Mouse (Mus musculus) midbrain, embryonic 13.5 days (tissue): ENCODE data around the gene Hsd17b6. TPM values are rescaled to one million over a fixed set of nuclear protein-coding genes. Genes with fewer than 3 reads are reported as not detected.

Source experiments
- ATAC-seq: fragments of 200-750 bp; cut with Nextera tagmentation; 2 replicates; pipeline ENCODE4 v1.8.0; 2017; ENCODE audit warnings: mild to moderate bottlenecking, moderate TSS enrichment, moderate library complexity
- H3K27ac ChIP-seq: fragments of 300-500 bp; sonication (generic); 2 replicates; pipeline ENCODE4 v1.5.1; 2015; ENCODE audit warnings: inconsistent platforms, mild to moderate bottlenecking, moderate library complexity
- H3K27me3 ChIP-seq: fragments of 300-500 bp; sonication (generic); 2 replicates; pipeline ENCODE4 v1.6.1; 2015; ENCODE audit warnings: mild to moderate bottlenecking, inconsistent platforms
- H3K36me3 ChIP-seq: fragments of 300-500 bp; sonication (generic); 2 replicates; pipeline ENCODE4 v1.6.1; 2015; ENCODE audit warnings: mild to moderate bottlenecking, inconsistent platforms
- H3K4me1 ChIP-seq: fragments of 300-500 bp; sonication (generic); replicated peaks from 2 replicates; pipeline ENCODE4 v1.6.1; 2015; ENCODE audit warnings: inconsistent platforms
- H3K4me2 ChIP-seq: fragments of 300-500 bp; sonication (generic); replicated peaks from 2 replicates; pipeline ENCODE4 v1.6.1; 2015; ENCODE audit warnings: moderate library complexity, mild to moderate bottlenecking, inconsistent platforms
- H3K4me3 ChIP-seq: fragments of 300-500 bp; sonication (generic); replicated peaks from 2 replicates; pipeline ENCODE4 v1.5.1; 2015; ENCODE audit warnings: mild to moderate bottlenecking, inconsistent platforms
- H3K9ac ChIP-seq: fragments of 300-500 bp; sonication (generic); replicated peaks from 2 replicates; pipeline ENCODE4 v1.6.1; 2015; ENCODE audit warnings: mild to moderate bottlenecking, inconsistent platforms
- H3K9me3 ChIP-seq: fragments of 300-500 bp; sonication (generic); 2 replicates; pipeline ENCODE4 v1.6.1; 2016; ENCODE audit warnings: mild to moderate bottlenecking, inconsistent platforms
- WGBS: fragments of 180-500 bp; shearing (Covaris S2); methylation state at CpG from one replicate; pipeline ENCODE4 v1.1.7; 2015; 5-methylcytosine and 5-hydroxymethylcytosine counted together
- polyA plus RNA-seq: library from polyadenylated mRNA; unstranded; fragments of >200 nt; fragmentation: Nextera tagmentation; extraction: Ambion mirVana; gene quantifications from 2 replicates; pipeline ENCODE4 v1.2.1, GENCODE M21; 2015

The Hsd17b6 gene
- polyA plus RNA-seq, 1 experiment from 2014 or later = not detected

DNA sequence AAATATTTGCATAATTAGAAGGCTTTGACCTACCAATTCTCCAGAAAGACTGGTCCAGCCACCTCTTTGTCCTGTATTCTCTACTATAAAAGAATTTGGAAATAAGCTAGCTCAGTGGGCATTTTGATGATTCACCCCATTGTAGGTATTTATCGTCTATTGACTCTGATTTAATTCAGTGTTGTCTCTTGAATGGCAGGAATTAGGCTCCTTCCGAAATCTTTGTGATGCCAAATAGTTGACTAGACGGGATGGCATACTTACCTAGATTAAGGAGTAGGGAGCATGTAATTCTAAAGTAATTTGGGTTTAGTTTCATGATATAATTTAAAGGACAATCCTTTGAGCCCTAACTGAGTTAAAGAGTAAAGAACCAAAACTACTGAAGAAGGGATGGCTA lies 30.5 kb upstream of the Hsd17b6 start:
- H3K9me3 ChIP-seq = no peaks in the 10 kb centered on the region
- peak overlapping the region; percentile 13 for H3K4me3 ChIP-seq
- WGBS = 51% methylated on average over 3 of the region's 3 CpGs
- no peak overlapping the region for H3K27ac ChIP-seq
- H3K4me1 ChIP-seq = peaks cover 37% of the 10 kb centered on the region
- H3K36me3 ChIP-seq = peaks cover 35% of the 10 kb centered on the region
- ATAC-seq = no peak
- H3K27me3 ChIP-seq = no peaks in the 10 kb centered on the region
- peak overlapping the region; percentile 40 for H3K9ac ChIP-seq
- peak overlapping the region; percentile 32 for H3K4me2 ChIP-seq

DNA sequence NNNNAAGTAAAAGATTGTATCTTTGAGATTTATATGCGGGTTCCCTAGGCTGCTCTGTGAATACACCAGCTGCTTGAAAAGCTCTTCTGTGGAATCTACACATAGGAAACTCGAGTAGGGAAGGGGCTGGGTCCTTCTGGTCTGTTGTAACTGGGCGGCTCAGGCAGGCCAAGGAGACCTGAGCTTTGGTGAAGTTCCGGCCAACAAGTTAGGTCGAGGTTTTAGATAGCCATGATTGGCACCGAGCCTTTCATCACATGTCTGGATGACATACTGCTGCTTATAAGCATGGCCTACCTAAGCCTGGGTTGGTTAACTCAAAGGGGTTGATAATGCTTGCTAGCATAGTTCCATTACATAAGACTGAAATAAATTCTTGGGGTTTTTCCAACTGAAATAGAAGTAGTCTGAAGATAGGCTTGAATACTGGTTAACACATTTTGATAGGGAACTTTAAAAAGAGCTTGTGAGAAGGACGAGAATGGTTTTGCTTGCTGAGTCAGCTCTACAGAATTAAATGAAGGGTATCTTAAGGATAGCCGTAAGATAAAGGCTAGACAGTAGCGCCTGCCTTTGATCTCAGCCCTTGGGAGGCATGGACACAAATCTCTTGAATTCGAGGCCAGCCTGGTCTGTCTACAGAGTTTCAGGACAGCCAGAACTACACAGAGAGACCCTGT lies 29.5 kb upstream of the Hsd17b6 start:
- Histone ChIP-seq H3K4me1 (peaks cover 37% of the 10 kb centered on the region), H3K36me3 (peaks cover 31% of the 10 kb centered on the region), H3K4me2 (peak overlapping the region; percentile 90), H3K9me3 (no peaks in the 10 kb centered on the region), H3K27me3 (no peaks in the 10 kb centered on the region), H3K27ac (peak overlapping the region; percentile 95; the same call in 1 of the 2 replicates), H3K9ac (peak overlapping the region; percentile 97), H3K4me3 (peak overlapping the region; percentile 86)
- no peak for ATAC-seq
- 4% methylated on average over 10 of the region's 10 CpGs for WGBS

DNA sequence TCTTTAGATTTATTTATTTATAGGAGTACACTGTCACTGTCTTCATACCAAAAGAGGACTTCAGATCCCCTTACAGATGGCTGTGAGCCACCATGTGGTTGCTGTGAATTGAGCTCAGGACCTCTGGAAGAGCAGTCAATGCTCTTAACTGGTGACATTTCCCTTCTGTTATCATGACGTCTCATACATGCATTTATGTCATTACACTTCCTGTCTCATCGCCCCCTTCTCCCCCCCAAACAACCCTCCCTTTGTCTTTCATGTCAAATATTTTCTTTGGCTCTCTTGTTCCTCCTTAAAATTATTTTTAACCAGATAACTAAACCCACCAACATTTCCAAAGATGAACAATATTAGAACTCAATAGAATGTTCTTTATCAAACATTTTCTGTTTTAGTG lies 23.4 kb upstream of the Hsd17b6 start:
- H3K27ac ChIP-seq = no peak overlapping the region
- 87% methylated on average over 2 of the region's 2 CpGs for WGBS
- no peak overlapping the region for H3K4me2 ChIP-seq
- no peaks in the 10 kb centered on the region for H3K27me3 ChIP-seq
- no peak overlapping the region for H3K9ac ChIP-seq
- no peaks in the 10 kb centered on the region for H3K9me3 ChIP-seq
- peaks cover 6% of the 10 kb centered on the region for H3K4me1 ChIP-seq
- no peak overlapping the region for H3K4me3 ChIP-seq
- ATAC-seq = no peak
- H3K36me3 ChIP-seq = peaks cover 35% of the 10 kb centered on the region

DNA sequence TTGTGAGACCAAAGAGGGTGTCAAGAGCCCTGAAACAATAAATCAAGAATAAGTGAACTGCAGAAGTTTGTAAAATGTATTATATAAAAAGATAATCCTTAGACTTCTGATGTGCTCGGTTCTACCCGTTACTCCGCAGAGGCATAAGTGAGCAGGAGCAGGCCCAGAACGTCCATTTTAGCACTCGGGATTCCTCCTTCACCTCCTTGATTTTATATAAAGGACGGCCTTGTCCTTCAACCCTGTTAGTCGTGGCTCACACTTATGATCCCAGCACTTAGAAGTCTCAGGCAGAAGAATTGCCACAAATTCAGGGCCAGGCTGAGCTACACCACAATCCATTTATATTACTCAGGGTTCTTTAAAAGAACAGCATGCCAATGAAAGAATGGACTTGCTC lies 22.5 kb upstream of the Hsd17b6 start:
- 85% methylated on average over 7 of the region's 7 CpGs for WGBS
- peaks cover 40% of the 10 kb centered on the region for H3K36me3 ChIP-seq

DNA sequence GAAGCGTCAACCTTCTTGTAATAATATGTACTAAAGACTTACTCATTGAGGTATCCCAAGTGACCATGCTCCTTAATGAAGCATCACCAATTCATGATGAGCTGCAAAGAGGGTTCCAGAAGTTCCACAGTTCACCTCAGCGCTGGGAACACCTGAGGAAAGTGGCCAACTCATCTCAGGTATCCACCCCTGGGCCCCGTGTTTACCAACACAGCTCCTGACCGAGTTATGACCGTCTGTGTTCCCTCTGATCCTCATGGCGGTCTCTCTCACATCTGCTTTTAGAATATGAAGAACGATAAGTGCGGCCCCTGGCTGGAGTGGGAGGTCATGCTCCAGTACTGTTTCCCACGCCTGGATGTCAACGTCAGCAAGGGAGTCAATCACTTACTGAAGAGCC lies 16.1 kb upstream of the Hsd17b6 start:
- H3K4me1 ChIP-seq = no peaks in the 10 kb centered on the region
- peaks cover 59% of the 10 kb centered on the region for H3K36me3 ChIP-seq
- no peaks in the 10 kb centered on the region for H3K27me3 ChIP-seq
- H3K9me3 ChIP-seq = no peaks in the 10 kb centered on the region
- WGBS = 95% methylated on average over 10 of the region's 10 CpGs
- H3K4me2 ChIP-seq = no peak overlapping the region
- no peak overlapping the region for H3K27ac ChIP-seq
- no peak overlapping the region for H3K4me3 ChIP-seq
- H3K9ac ChIP-seq = no peak overlapping the region
- ATAC-seq = no peak

More for the DNA sequence above, 22.5 kb upstream of the Hsd17b6 start:
- Histone ChIP-seq H3K9ac (no peak overlapping the region), H3K4me2 (no peak overlapping the region), H3K27ac (no peak overlapping the region), H3K4me3 (no peak overlapping the region), H3K9me3 (no peaks in the 10 kb centered on the region), H3K4me1 (peaks cover 5% of the 10 kb centered on the region), H3K27me3 (no peaks in the 10 kb centered on the region)
- no peak for ATAC-seq

DNA sequence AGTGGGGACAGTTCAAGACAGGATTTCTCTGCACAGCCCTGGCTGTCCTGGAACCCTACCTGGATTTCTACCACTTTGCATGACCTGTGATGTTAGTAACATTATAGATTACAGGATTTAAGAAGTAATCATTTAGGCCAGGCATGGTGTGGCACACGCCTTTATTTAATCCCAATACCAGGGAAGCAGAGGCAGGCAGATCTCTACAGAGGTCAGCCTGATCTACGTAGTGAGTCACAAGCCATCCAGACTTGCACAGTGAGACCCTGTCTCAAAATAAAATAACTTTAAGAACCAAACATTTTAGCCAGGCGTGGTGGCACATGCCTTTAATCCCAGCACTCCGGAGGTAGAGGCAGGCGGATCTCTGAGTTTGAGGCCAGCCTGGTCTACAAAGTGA lies 14.8 kb upstream of the Hsd17b6 start:
- no peaks in the 10 kb centered on the region for H3K4me1 ChIP-seq
- H3K27ac ChIP-seq = no peak overlapping the region
- WGBS = 95% methylated on average over 5 of the region's 5 CpGs
- ATAC-seq = no peak
- H3K4me2 ChIP-seq = no peak overlapping the region
- peaks cover 51% of the 10 kb centered on the region for H3K36me3 ChIP-seq
- H3K9me3 ChIP-seq = no peaks in the 10 kb centered on the region
- no peaks in the 10 kb centered on the region for H3K27me3 ChIP-seq
- no peak overlapping the region for H3K9ac ChIP-seq
- H3K4me3 ChIP-seq = no peak overlapping the region

DNA sequence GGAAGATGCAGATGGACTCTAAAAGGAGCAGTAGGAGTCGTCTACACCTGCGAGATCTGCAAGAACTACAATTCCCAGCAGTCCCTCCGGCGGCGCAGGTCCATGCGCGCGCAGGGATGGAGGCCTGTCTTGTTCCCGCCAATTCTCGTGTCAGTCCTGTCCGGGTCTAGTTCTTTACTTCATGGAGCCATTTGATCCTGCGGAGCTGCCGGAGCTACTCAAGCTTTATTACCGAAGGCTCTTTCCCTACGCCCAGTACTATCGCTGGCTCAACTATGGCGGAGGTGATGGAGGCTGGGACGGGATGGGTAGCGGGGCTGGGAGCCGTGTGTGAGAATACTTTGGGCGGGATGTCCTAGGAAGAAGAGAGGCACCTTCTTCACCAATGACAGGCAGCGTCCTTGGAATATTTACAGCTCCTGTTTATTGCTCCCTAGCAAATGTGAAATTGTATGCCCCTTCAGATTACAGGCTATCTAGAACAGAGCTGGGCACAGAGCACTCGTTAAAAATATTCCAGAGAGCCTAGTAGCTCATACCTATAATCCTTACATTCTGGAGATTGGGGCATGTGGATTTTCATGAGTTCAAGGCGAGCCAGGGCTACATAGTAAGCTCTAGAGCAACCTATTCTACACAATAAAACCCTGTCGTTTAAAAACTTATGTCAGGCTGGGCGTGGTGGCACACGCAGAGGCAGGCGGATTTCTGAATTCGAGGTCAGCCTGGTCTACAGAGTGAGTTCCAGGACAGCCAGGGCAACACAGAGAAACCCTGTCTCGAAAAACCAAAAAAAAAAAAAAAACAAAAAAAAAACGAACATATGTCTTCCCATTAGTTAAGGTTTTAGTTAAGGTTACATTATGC lies 7.9 kb upstream of the Hsd17b6 start, which contains the start of gene Prim1:
TSS of gene Prim1 (plus strand) at position 101 of the 867 bp plus-strand sequence.
- Histone ChIP-seq H3K4me2 (peak within 1 kb of the TSS; percentile 74), H3K27ac (no peak within 1 kb of the TSS), H3K9me3 (no peaks in the 10 kb centered on the region), H3K36me3 (peaks cover 7% of the 10 kb centered on the region), H3K27me3 (no peaks in the 10 kb centered on the region), H3K4me3 (peak within 1 kb of the TSS; percentile 70), H3K9ac (peak within 1 kb of the TSS; percentile 73), H3K4me1 (peaks cover 6% of the 10 kb centered on the region; the same call in 1 of the 2 replicates)
- ATAC-seq = peak; percentile 97
- 7% methylated on average over 31 of the region's 31 CpGs for WGBS

DNA sequence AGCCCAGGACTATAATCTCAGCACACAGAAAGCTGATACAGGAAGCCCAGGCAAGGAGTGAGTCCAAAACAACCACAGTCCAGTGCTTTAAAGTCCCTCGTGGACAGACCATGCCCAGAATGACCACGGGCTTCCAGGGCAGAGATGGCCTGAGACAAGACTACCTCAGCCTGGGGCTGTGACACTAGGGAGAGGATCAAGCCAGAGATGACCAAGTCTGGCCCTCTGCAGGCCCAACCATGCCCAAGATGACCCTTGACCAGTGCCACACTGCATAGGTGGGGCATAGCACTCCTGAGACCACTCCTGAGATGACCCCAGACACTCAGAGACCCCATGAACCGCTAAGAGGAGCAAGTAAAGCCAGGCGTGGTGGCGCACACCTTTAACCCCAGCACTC lies 2.3 kb upstream of the Hsd17b6 start:
- H3K9ac ChIP-seq = no peak overlapping the region
- no peaks in the 10 kb centered on the region for H3K9me3 ChIP-seq
- ATAC-seq = no peak
- no peaks in the 10 kb centered on the region for H3K27me3 ChIP-seq
- no peak overlapping the region for H3K4me2 ChIP-seq
- no peaks in the 10 kb centered on the region for H3K36me3 ChIP-seq
- H3K4me3 ChIP-seq = no peak overlapping the region
- H3K27ac ChIP-seq = no peak overlapping the region
- 88% methylated on average over 5 of the region's 5 CpGs for WGBS
- no peaks in the 10 kb centered on the region for H3K4me1 ChIP-seq

DNA sequence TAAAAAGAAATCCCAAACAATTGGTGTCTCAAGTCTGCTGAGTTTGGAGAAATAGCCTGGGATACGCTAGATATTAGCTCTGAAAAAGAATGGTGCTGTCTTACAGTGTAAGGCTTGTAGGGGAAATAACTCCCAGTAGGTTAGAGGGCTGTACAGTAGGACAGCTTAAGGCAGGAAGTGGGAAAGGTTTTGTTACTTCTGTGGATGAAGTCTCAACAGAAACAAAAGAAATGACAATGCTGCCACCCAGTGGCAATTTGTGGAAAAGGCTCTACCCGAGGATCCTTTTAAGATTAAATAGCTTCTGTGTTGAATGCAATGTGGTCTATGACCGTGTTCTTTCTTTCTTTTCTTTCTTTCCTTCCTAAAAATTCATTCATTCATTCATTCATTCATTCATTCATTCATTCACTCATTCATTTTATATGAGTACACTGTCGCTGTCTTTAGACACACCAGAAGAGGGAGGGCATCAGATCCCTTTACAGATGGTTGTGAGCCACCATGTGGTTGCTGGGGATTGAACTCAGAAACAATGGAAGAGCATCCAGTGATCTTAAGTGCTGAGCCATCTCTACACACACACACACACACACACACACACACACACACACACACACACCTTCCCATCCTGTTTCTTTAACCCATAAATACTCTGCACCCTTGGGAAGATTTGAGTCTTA lies 937 bp upstream of the Hsd17b6 start:
- peak; percentile 83 for ATAC-seq

DNA sequence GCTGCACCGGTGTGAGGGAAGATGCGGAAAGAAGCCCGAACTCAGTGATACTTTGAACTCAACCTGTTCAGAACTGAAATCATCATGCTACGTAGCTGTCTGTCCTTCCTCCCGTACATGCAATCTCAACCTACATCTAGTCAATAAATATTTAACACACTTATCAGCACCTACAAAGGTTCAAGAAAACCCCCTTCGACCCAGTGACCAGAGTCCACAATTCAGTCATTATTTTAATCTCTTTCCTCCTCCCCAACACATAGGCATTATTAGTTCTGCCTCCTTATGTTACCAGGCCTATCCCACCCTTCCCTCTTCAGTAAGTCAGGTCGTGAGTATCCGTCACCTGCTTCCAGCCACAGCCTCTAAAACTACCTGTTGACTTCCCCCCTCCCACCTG lies 1.9 kb downstream of the Hsd17b6 start:
- no peak for ATAC-seq
- no peaks in the 10 kb centered on the region for H3K4me1 ChIP-seq
- 89% methylated on average over 8 of the region's 8 CpGs for WGBS
- H3K9ac ChIP-seq = no peak overlapping the region
- no peaks in the 10 kb centered on the region for H3K9me3 ChIP-seq
- no peak overlapping the region for H3K27ac ChIP-seq
- H3K4me2 ChIP-seq = no peak overlapping the region
- no peaks in the 10 kb centered on the region for H3K36me3 ChIP-seq
- no peaks in the 10 kb centered on the region for H3K27me3 ChIP-seq
- no peak overlapping the region for H3K4me3 ChIP-seq

More for the DNA sequence above, 937 bp upstream of the Hsd17b6 start:
- WGBS = 9% methylated on average over 4 of the region's 4 CpGs
- H3K4me1 ChIP-seq = no peaks in the 10 kb centered on the region
- H3K27me3 ChIP-seq = no peaks in the 10 kb centered on the region
- H3K4me2 ChIP-seq = no peak overlapping the region
- no peaks in the 10 kb centered on the region for H3K9me3 ChIP-seq
- H3K27ac ChIP-seq = no peak overlapping the region
- no peak overlapping the region for H3K4me3 ChIP-seq
- no peak overlapping the region for H3K9ac ChIP-seq
- H3K36me3 ChIP-seq = no peaks in the 10 kb centered on the region

DNA sequence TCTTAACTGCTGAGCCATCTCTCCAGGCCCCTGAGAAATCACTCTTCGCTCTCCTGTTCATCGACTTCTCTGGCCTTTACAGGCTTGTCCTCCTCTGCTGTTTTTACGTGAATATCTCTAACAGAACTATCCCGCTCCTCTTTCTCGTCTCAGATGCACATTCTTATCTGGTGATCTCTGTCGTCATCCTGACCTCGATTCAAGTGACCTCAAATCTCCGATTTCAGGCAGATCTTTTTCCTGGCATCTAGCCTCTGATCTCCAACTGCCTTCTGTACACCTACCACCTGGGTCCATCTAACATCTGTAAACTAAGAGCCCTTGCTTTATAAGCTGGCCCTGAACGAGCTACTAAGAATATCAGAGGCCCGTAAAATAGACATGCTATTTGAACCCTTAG lies 2.5 kb downstream of the Hsd17b6 start:
- ATAC-seq = no peak
- no peak overlapping the region for H3K9ac ChIP-seq
- no peaks in the 10 kb centered on the region for H3K9me3 ChIP-seq
- H3K4me1 ChIP-seq = no peaks in the 10 kb centered on the region
- H3K27me3 ChIP-seq = no peaks in the 10 kb centered on the region
- H3K4me2 ChIP-seq = no peak overlapping the region
- no peak overlapping the region for H3K27ac ChIP-seq
- no peak overlapping the region for H3K4me3 ChIP-seq
- WGBS = 90% methylated on average over 10 of the region's 10 CpGs
- H3K36me3 ChIP-seq = no peaks in the 10 kb centered on the region

DNA sequence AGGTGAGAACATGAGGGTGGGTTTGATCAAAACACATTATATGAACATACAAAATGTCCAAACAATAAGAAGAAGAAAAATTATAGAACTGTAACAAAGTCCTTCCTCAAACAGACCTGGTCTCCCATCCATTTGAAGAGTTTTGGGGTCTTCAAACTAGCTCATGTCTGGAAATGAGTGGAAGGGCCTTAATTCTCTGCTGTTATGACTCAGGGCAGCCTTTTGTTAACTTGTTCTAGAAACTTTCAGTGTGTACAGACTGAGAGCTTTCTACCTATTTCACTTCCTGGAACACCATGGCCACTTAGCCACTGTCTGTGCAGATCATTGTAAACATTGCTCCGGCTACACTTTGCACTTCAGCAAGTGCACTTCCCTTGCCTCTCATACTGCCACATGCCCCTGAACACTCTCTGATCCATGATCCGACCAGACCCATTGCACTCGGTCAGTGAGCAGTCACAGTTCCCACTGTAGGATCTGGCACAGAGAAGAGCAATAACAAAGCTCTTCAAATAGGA lies 4.1 kb downstream of the Hsd17b6 start:
- no peak overlapping the region for H3K9ac ChIP-seq
- no peaks in the 10 kb centered on the region for H3K27me3 ChIP-seq
- 0 out of 2 replicates have a peak, but pooled peaks cover under 1% of the 10 kb centered on the region for H3K9me3 ChIP-seq
- H3K36me3 ChIP-seq = no peaks in the 10 kb centered on the region
- no peak overlapping the region for H3K27ac ChIP-seq
- WGBS = 82% methylated on average over 3 of the region's 3 CpGs
- H3K4me1 ChIP-seq = no peaks in the 10 kb centered on the region
- no peak overlapping the region for H3K4me2 ChIP-seq
- no peak for ATAC-seq
- H3K4me3 ChIP-seq = no peak overlapping the region
